9 mouse cellular contexts compared by ENCODE assay signal in genomic region chr1:153180586-153181289, GRCm38 (mm10). TPM values are rescaled to one million over a fixed set of nuclear protein-coding genes. Genes with fewer than 3 reads are reported as not detected.
A peak's percentile ranks its signal among the peaks of the same experiment; 100 is the strongest.
DNase-seq lines count a peak whose midpoint lies in the region; ATAC-seq and TF ChIP-seq lines count a peak whose summit lies in the region.
"Had no signal": no experiment of that assay in that cellular context is flagged by ENCODE, and none has a peak within 500 bp of the region (broad histone marks: within the 10 kb centered on the region; RNA-seq: fewer than 3 reads in every experiment).

No protein-coding gene starts in this region.

- DNase-seq in forebrain, embryonic 11.5 days (ENCODE audit: low spot score): no peak
- no peak for DNase-seq in neural tube, embryonic 10.5 days (ENCODE audit: extremely low spot score, low spot score)
- DNase-seq in layer of hippocampus, adult 9-11 months: peak; percentile 86
- DNase-seq in stomach, postnatal 0 days (ENCODE audit: low spot score): no peak
- DNase-seq in gastrocnemius, postnatal 36 days: no peak
- DNase-seq: liver, embryonic 13.5 days had no signal

- H3K9me3 ChIP-seq in forebrain, embryonic 15.5 days: no peaks in the 10 kb centered on the region
- no peaks in the 10 kb centered on the region for H3K9me3 ChIP-seq in forebrain, embryonic 11.5 days (ENCODE audit: control insufficient read depth, low read length)
- no peaks in the 10 kb centered on the region for H3K9me3 ChIP-seq in neural tube, embryonic 13.5 days
- H3K9me3 ChIP-seq in stomach, postnatal 0 days (ENCODE audit: control insufficient read depth, low read length): no peaks in the 10 kb centered on the region
- H3K9me3 ChIP-seq: liver, embryonic 13.5 days had no signal

- peaks cover 13% of the 10 kb centered on the region for H3K4me1 ChIP-seq in forebrain, embryonic 15.5 days
- 0 out of 2 replicates have a peak, but pooled peaks cover 2% of the 10 kb centered on the region for H3K4me1 ChIP-seq in forebrain, embryonic 11.5 days (replicated peaks; ENCODE audit: control insufficient read depth, insufficient read depth, low read length)
- peaks cover 11% of the 10 kb centered on the region for H3K4me1 ChIP-seq in neural tube, embryonic 13.5 days (replicated peaks)
- H3K4me1 ChIP-seq in stomach, postnatal 0 days (replicated peaks; ENCODE audit: control insufficient read depth, insufficient read depth): 0 out of 2 replicates have a peak, but pooled peaks cover 2% of the 10 kb centered on the region
- H3K4me1 ChIP-seq: liver, embryonic 13.5 days had no signal

- no peak overlapping the region for H3K4me3 ChIP-seq in forebrain, embryonic 15.5 days
- no peak overlapping the region for H3K4me3 ChIP-seq in forebrain, embryonic 11.5 days (ENCODE audit: low read depth, low read length)
- no peak overlapping the region for H3K4me3 ChIP-seq in neural tube, embryonic 13.5 days
- no peak overlapping the region for H3K4me3 ChIP-seq in stomach, postnatal 0 days (ENCODE audit: low read depth, low read length)
- H3K4me3 ChIP-seq: liver, embryonic 13.5 days had no signal

- no peaks in the 10 kb centered on the region for H3K36me3 ChIP-seq in forebrain, embryonic 15.5 days
- H3K36me3 ChIP-seq in forebrain, embryonic 11.5 days (ENCODE audit: control insufficient read depth, insufficient read depth, low read length): no peaks in the 10 kb centered on the region
- no peaks in the 10 kb centered on the region for H3K36me3 ChIP-seq in neural tube, embryonic 13.5 days
- no peaks in the 10 kb centered on the region for H3K36me3 ChIP-seq in stomach, postnatal 0 days (ENCODE audit: control insufficient read depth, insufficient read depth, low read length)
- H3K36me3 ChIP-seq: liver, embryonic 13.5 days had no signal

- no peak overlapping the region for H3K4me2 ChIP-seq in forebrain, embryonic 15.5 days (replicated peaks)
- no peak overlapping the region for H3K4me2 ChIP-seq in forebrain, embryonic 11.5 days (ENCODE audit: low read depth, low read length, severe bottlenecking)
- no peak overlapping the region for H3K4me2 ChIP-seq in neural tube, embryonic 13.5 days
- H3K4me2 ChIP-seq in stomach, postnatal 0 days (replicated peaks; ENCODE audit: low read depth): no peak overlapping the region
- H3K4me2 ChIP-seq: liver, embryonic 13.5 days had no signal

- intact Hi-C loops in gastrocnemius, postnatal 36 days (cut with DNase I): no loop called here

- 52% methylated on average over 9 of the region's 9 CpGs for WGBS in forebrain, embryonic 15.5 days
- 71% methylated on average over 9 of the region's 9 CpGs for WGBS in forebrain, embryonic 11.5 days
- WGBS in neural tube, embryonic 13.5 days: 57% methylated on average over 9 of the region's 9 CpGs
- 50% methylated on average over 9 of the region's 9 CpGs for WGBS in stomach, postnatal 0 days

- H3K9ac ChIP-seq in forebrain, embryonic 15.5 days (replicated peaks): no peak overlapping the region
- no peak overlapping the region for H3K9ac ChIP-seq in forebrain, embryonic 11.5 days (ENCODE audit: low read length)
- no peak overlapping the region for H3K9ac ChIP-seq in neural tube, embryonic 13.5 days
- H3K9ac ChIP-seq in stomach, postnatal 0 days (ENCODE audit: low read length): no peak overlapping the region
- H3K9ac ChIP-seq: liver, embryonic 13.5 days had no signal

- TF ChIP-seq EP300 in stomach, postnatal 0 days (optimal IDR thresholded peaks at IDR 0.05): no peak

- peaks cover 13% of the 10 kb centered on the region for H3K27me3 ChIP-seq in forebrain, embryonic 15.5 days
- H3K27me3 ChIP-seq in forebrain, embryonic 11.5 days (ENCODE audit: control insufficient read depth, insufficient read depth, low read length): peaks cover 11% of the 10 kb centered on the region
- H3K27me3 ChIP-seq in neural tube, embryonic 13.5 days: peaks cover 29% of the 10 kb centered on the region
- H3K27me3 ChIP-seq in stomach, postnatal 0 days (ENCODE audit: control insufficient read depth, insufficient read depth, low read length): no peaks in the 10 kb centered on the region

- TF ChIP-seq CTCF in stomach, postnatal 0 days (IDR thresholded peaks at IDR 0.05; ENCODE audit: low read depth): no peak

- peak; percentile 64 for ATAC-seq in forebrain, embryonic 15.5 days (replicated peaks)
- no peak for ATAC-seq in forebrain, embryonic 11.5 days (replicated peaks; ENCODE audit: low FRiP score)
- peak; percentile 47; the same call in 1 of the 2 replicates for ATAC-seq in neural tube, embryonic 13.5 days (ENCODE audit: low read depth)
- peak; percentile 76; the same call in 1 of the 2 replicates for ATAC-seq in stomach, postnatal 0 days (ENCODE audit: low FRiP score, low TSS enrichment)
- ATAC-seq in monocyte, adult 5-6 weeks (replicated peaks; ENCODE audit: insufficient number of reproducible peaks, low FRiP score, low TSS enrichment, poor library complexity, severe bottlenecking): no peak

- H3K27ac ChIP-seq in forebrain, embryonic 15.5 days (replicated peaks): peak overlapping the region; percentile 59
- H3K27ac ChIP-seq in forebrain, embryonic 11.5 days (ENCODE audit: low read depth, low read length): no peak overlapping the region
- H3K27ac ChIP-seq in neural tube, embryonic 13.5 days (replicated peaks): no peak overlapping the region
- H3K27ac ChIP-seq in stomach, postnatal 0 days (replicated peaks): 0 out of 2 replicates have a peak overlapping the region, but pooled peaks have one; percentile 5
- H3K27ac ChIP-seq: liver, embryonic 13.5 days had no signal

RNA-seq across cellular contexts. Expression of gene Lamc2, which starts 5.5 kb away (rescaled TPM):
- 1.2 and 1.3 TPM in 2 replicates for polyA plus RNA-seq in forebrain, embryonic 15.5 days (2015; fragmentation: Nextera tagmentation; extraction: Ambion mirVana)
- 0.48 and 0.55 TPM in 2 replicates for polyA plus RNA-seq in forebrain, embryonic 11.5 days (2014; fragmentation: Nextera tagmentation; extraction: Ambion mirVana)
- polyA plus RNA-seq in neural tube, embryonic 13.5 days (2015; fragmentation: Nextera tagmentation; extraction: Ambion mirVana): 0.92 and 1.1 TPM in 2 replicates
- 17.6 and 18.2 TPM in 2 replicates for polyA plus RNA-seq in stomach, postnatal 0 days (2015; fragmentation: Nextera tagmentation; extraction: Ambion mirVana)
- total RNA-seq in monocyte, adult 5-6 weeks (2017): not detected in 3 replicates
- total RNA-seq in gastrocnemius, postnatal 36 days (2021): 1 to 10 TPM; 3.7 to 3.9 TPM

Comparison
In these comparisons a context has a peak if more than half of its experiments do, and no peak if none do; other contexts are left out.
1. ATAC-seq: peak in forebrain, embryonic 15.5 days (single experiment), neural tube, embryonic 13.5 days (single experiment) and stomach, postnatal 0 days (single experiment); none in forebrain, embryonic 11.5 days (single experiment) and monocyte, adult 5-6 weeks (single experiment).
2. H3K27ac ChIP-seq: peak in forebrain, embryonic 15.5 days (single experiment) and stomach, postnatal 0 days (single experiment); none in forebrain, embryonic 11.5 days (single experiment) and neural tube, embryonic 13.5 days (single experiment).